Mouse (Mus musculus) liver, postnatal 0 days (tissue): ENCODE results near the gene Lrrc1. TPM values are rescaled to one million over a fixed set of nuclear protein-coding genes. Genes with fewer than 3 reads are reported as not detected.

Experiments
- ATAC-seq: fragments of 200-750 bp; cut with Nextera tagmentation; 2 replicates; pipeline ENCODE4 v1.8.0; 2017; ENCODE audit warnings: mild to moderate bottlenecking, moderate library complexity
- DNase-seq: peaks from one replicate; pipeline ENCODE4 v3.0.0-alpha.2; 2016
- H3K27ac ChIP-seq: fragments of 300-500 bp; sonication (generic); 2 replicates; pipeline ENCODE4 v1.5.1; 2014; ENCODE audit warnings: antibody characterized with exemption, moderate library complexity, mild to moderate bottlenecking, low read depth
- H3K27me3 ChIP-seq: fragments of 300-500 bp; sonication (generic); 2 replicates; pipeline ENCODE4 v1.6.1; 2014; ENCODE audit warnings: low read length, control low read depth, mixed read lengths; ENCODE audit not compliant: insufficient read depth
- H3K36me3 ChIP-seq: fragments of 300-500 bp; sonication (generic); replicated peaks from 2 replicates; pipeline ENCODE4 v1.6.1; 2014; ENCODE audit warnings: mild to moderate bottlenecking, control low read depth, low read length, moderate library complexity, mixed read lengths; ENCODE audit not compliant: insufficient read depth
- H3K4me1 ChIP-seq: fragments of 300-500 bp; sonication (generic); 2 replicates; pipeline ENCODE4 v1.6.1; 2014; ENCODE audit warnings: antibody characterized with exemption, mild to moderate bottlenecking, control low read depth; ENCODE audit not compliant: insufficient read depth
- H3K4me2 ChIP-seq: fragments of 300-500 bp; sonication (generic); 2 replicates; pipeline ENCODE4 v1.6.1; 2014; ENCODE audit warnings: low read depth, mild to moderate bottlenecking, low read length, moderate library complexity, mixed read lengths
- H3K4me3 ChIP-seq: fragments of 300-500 bp; sonication (generic); 2 replicates; pipeline ENCODE4 v1.5.1; 2014; ENCODE audit warnings: low read depth, low read length
- H3K9ac ChIP-seq: fragments of 300-500 bp; sonication (generic); replicated peaks from 2 replicates; pipeline ENCODE4 v1.6.1; 2014; ENCODE audit warnings: mild to moderate bottlenecking, moderate library complexity
- H3K9me3 ChIP-seq: fragments of 300-500 bp; sonication (generic); 2 replicates; pipeline ENCODE4 v1.6.1; 2016; ENCODE audit warnings: mild to moderate bottlenecking, control low read depth, low read length, mixed read lengths
- CTCF ChIP-seq: sonication (generic); IDR thresholded peaks from 2 replicates; pipeline ENCODE4 v1.5.1; 2016; ENCODE audit warnings: antibody characterized with exemption, low read depth
- EP300 ChIP-seq: IDR thresholded peaks from 2 replicates; pipeline ENCODE4 v1.6.1; 2016; ENCODE audit warnings: antibody characterized with exemption, low read depth, mild to moderate bottlenecking
- WGBS: fragments of 180-500 bp; shearing (Covaris S2); extraction: QIAGEN DNeasy Blood & Tissue Kit; methylation state at CpG from one replicate; pipeline ENCODE4 v1.1.7; 2014; ENCODE audit not compliant: insufficient replicate concordance; 5-methylcytosine and 5-hydroxymethylcytosine counted together
- polyA plus RNA-seq: library from polyadenylated mRNA; unstranded; fragments of >200 nt; fragmentation: Nextera tagmentation; extraction: Ambion mirVana; gene quantifications from 2 replicates; pipeline ENCODE4 v1.2.1, GENCODE M21; 2015

Lrrc1 gene
- polyA plus RNA-seq, 1 experiment from 2014 or later = 1.5 TPM

DNA sequence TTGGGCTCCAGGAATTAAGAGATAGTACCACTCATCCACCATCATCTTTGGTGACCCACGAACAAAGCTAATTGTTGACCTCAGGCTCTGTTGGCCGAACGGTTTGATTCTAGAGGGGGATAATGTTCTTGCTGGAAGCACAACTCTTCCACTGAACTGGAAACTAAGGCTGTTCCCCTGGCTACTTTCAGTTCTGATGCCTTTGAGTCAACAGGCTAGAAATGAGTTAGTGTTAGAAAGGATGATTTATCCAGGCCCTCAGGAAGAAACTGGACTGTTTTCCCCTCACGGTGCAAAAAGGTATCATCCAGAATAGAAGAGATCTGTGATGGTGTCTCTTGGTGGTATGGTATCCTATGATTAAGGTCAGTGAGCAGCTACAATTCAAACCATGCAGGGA lies 70.1 kb downstream of the Lrrc1 start:
- ATAC-seq (no peak), DNase-seq (no peak)
- no peaks in the 10 kb centered on the region for H3K27me3 ChIP-seq
- H3K27ac ChIP-seq = no peak overlapping the region
- no peak overlapping the region for H3K4me2 ChIP-seq
- no peaks in the 10 kb centered on the region for H3K9me3 ChIP-seq
- H3K36me3 ChIP-seq = no peaks in the 10 kb centered on the region
- no peak overlapping the region for H3K9ac ChIP-seq
- no peaks in the 10 kb centered on the region for H3K4me1 ChIP-seq
- TF ChIP-seq CTCF (no peak), EP300 (no peak)
- H3K4me3 ChIP-seq = no peak overlapping the region
- 86% methylated on average over 4 of the region's 4 CpGs for WGBS

DNA sequence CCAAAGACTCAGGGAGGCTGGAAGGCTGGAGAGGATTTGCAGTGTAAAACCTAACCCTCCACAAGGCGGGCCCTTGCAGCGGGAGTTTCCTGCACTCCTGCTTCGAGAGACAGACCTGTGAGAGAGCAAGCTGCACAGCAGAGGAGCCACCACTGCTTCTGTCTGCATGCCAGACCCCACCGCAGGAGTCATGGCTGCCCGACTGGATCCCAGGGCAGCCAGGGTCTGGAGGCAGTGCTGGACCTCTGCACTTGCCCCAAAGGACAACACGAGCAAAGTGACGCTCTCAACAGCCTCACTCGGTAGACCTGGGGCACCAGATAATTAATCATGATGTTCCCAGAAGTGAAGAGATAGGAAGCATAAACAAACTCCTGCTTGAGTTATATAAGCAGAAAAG lies 72.1 kb downstream of the Lrrc1 start:
- H3K27ac ChIP-seq = no peak overlapping the region
- H3K36me3 ChIP-seq = no peaks in the 10 kb centered on the region
- TF ChIP-seq EP300 (no peak), CTCF (no peak)
- H3K9ac ChIP-seq = no peak overlapping the region
- no peaks in the 10 kb centered on the region for H3K27me3 ChIP-seq
- no peak overlapping the region for H3K4me3 ChIP-seq
- ATAC-seq = no peak
- DNase-seq = no peak
- H3K4me2 ChIP-seq = no peak overlapping the region
- no peaks in the 10 kb centered on the region for H3K9me3 ChIP-seq
- 69% methylated on average over 8 of the region's 8 CpGs for WGBS
- H3K4me1 ChIP-seq = no peaks in the 10 kb centered on the region

DNA sequence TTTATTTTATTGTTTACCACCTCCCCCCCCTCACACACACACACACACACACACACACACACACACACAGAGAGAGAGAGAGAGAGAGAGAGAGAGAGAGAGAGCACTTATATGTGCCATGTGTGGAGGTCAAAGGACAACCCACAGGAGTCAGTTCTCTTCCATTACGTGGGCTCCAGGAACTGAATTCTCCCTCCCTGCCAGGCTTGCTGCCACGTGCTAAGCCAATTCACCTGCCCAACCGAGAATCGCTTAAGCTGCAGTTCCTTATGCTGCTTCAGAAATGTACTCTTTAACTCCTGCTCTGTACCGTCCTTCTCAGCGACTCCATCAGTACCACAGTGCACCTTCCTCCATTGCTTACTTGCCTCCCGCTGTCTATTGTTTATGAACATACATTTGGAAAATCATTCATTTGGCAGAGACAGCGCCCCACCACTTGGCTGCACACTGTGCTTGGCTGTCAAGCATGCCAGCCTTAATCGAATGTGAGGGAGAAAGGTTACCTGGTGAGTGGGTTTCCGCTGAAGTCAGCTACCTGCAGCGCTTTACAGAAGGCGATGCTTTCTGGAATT lies 72.9 kb downstream of the Lrrc1 start:
- 84% methylated on average over 12 of the region's 12 CpGs for WGBS
- H3K9ac ChIP-seq = no peak overlapping the region
- DNase-seq = no peak
- H3K9me3 ChIP-seq = no peaks in the 10 kb centered on the region
- no peaks in the 10 kb centered on the region for H3K36me3 ChIP-seq
- TF ChIP-seq EP300 (no peak), CTCF (no peak)
- no peaks in the 10 kb centered on the region for H3K27me3 ChIP-seq
- no peak overlapping the region for H3K4me3 ChIP-seq
- H3K4me1 ChIP-seq = no peaks in the 10 kb centered on the region
- H3K27ac ChIP-seq = no peak overlapping the region
- no peak overlapping the region for H3K4me2 ChIP-seq
- no peak for ATAC-seq

DNA sequence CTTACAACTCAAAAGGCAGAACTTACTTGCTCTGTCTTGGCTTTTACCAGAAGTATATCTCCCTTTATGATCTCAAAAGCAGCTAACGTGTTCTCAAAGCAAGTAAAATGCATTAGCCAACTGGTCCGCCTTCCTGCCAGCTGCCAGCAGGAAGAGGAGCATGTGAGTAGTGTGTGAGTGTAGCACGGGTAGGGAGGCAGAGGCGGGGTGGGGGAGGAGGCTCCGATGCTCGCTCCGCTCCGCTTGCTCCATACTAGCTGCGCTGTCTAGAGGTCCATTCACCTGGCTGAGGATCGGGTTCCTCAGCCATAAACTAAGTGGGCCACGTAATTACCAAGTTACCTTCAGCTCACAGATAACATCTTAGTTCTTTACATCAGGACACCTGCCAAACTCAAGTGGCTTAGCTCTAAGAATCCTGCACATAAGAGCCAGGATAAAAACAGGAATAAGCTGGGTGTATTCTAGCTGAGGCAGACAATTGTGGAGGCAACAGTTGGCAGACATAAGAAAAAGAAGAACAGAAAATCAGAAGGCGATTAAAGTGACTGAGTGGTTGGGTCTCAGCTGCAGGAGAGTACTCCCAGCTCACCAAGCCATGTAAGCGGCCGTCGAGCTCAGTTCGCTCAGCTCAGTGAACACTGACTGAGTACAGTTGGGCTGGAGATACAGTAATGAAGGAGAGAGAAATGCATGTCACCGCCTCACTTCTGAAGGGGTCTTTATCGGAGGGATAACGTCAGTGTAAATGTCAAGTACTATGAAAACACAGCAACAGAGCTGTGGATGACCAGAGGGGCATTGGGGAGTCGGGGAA lies 74.7 kb downstream of the Lrrc1 start:
- no peaks in the 10 kb centered on the region for H3K9me3 ChIP-seq
- no peak for DNase-seq
- no peaks in the 10 kb centered on the region for H3K4me1 ChIP-seq
- WGBS = 49% methylated on average over 20 of the region's 20 CpGs
- H3K9ac ChIP-seq = no peak overlapping the region
- no peak overlapping the region for H3K27ac ChIP-seq
- H3K4me3 ChIP-seq = no peak overlapping the region
- H3K36me3 ChIP-seq = no peaks in the 10 kb centered on the region
- peak; percentile 40; the same call in 1 of the 2 replicates for ATAC-seq
- no peaks in the 10 kb centered on the region for H3K27me3 ChIP-seq
- TF ChIP-seq EP300 (no peak), CTCF (no peak)
- H3K4me2 ChIP-seq = peak overlapping the region; percentile 15; the same call in 1 of the 2 replicates

- TF ChIP-seq EP300 (peak; percentile 15; the same call in 1 of the 2 replicates), CTCF (no peak)
- Histone ChIP-seq H3K9me3 (no peaks in the 10 kb centered on the region), H3K36me3 (no peaks in the 10 kb centered on the region), H3K4me3 (no peak overlapping the region), H3K4me2 (no peak overlapping the region), H3K27ac (no peak overlapping the region), H3K4me1 (no peaks in the 10 kb centered on the region), H3K9ac (no peak overlapping the region), H3K27me3 (no peaks in the 10 kb centered on the region)
- 37% methylated on average over 5 of the region's 5 CpGs for WGBS
- DNase-seq = no peak
- ATAC-seq = peak; percentile 25; the same call in 1 of the 2 replicates
These were observed 77.7 kb downstream of the Lrrc1 start for GRCm38 (mm10) chr9:77466926-77467325.

DNA sequence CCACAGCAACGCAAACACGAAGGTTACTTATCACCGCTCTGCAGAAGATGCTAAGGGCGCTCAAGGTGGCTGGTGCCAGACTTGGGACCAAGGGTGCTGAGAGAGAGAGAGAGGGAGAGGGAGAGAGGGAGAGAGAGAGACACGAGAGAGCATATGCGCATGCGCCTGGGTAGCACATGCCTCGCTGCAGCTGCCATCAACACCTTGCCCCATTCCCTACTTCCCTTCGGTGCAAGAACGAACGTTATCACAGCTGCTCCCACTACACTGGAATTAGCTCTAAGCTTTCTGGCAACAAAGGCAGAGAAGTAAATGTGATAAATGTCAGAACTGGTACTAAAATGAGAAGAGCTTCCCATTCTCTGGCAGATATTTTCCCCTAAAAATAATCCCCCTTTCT lies 79.3 kb downstream of the Lrrc1 start:
- DNase-seq (no peak), ATAC-seq (no peak)
- Histone ChIP-seq H3K27ac (no peak overlapping the region), H3K36me3 (no peaks in the 10 kb centered on the region), H3K4me2 (no peak overlapping the region), H3K9ac (no peak overlapping the region), H3K4me1 (no peaks in the 10 kb centered on the region), H3K9me3 (no peaks in the 10 kb centered on the region), H3K27me3 (no peaks in the 10 kb centered on the region), H3K4me3 (no peak overlapping the region)
- WGBS = 77% methylated on average over 11 of the region's 11 CpGs
- no peak for TF ChIP-seq EP300
- TF ChIP-seq CTCF = no peak
